Mouse (Mus musculus) intestine, embryonic 15.5 days (tissue): ENCODE results near the gene Zdhhc5. TPM values are rescaled to one million over a fixed set of nuclear protein-coding genes. Genes with fewer than 3 reads are reported as not detected.

Experiments
- ATAC-seq: fragments of 200-750 bp; cut with Nextera tagmentation; 2 replicates; pipeline ENCODE4 v1.8.0; 2017; ENCODE audit warnings: moderate TSS enrichment, moderate library complexity
- H3K27ac ChIP-seq: fragments of 300-500 bp; sonication (generic); 2 replicates; pipeline ENCODE4 v1.5.1; 2015; ENCODE audit warnings: mild to moderate bottlenecking, inconsistent platforms
- H3K27me3 ChIP-seq: fragments of 300-500 bp; sonication (generic); replicated peaks from 2 replicates; pipeline ENCODE4 v1.6.1; 2015; ENCODE audit warnings: inconsistent platforms
- H3K36me3 ChIP-seq: fragments of 300-500 bp; sonication (generic); 2 replicates; pipeline ENCODE4 v1.6.1; 2015; ENCODE audit warnings: inconsistent platforms
- H3K4me1 ChIP-seq: fragments of 300-500 bp; sonication (generic); replicated peaks from 2 replicates; pipeline ENCODE4 v1.6.1; 2015; ENCODE audit warnings: inconsistent platforms
- H3K4me2 ChIP-seq: fragments of 300-500 bp; sonication (generic); replicated peaks from 2 replicates; pipeline ENCODE4 v1.6.1; 2015; ENCODE audit warnings: mild to moderate bottlenecking, inconsistent platforms
- H3K4me3 ChIP-seq: fragments of 300-500 bp; sonication (generic); replicated peaks from 2 replicates; pipeline ENCODE4 v1.5.1; 2015; ENCODE audit warnings: inconsistent platforms
- H3K9ac ChIP-seq: fragments of 300-500 bp; sonication (generic); 2 replicates; pipeline ENCODE4 v1.6.1; 2015; ENCODE audit warnings: inconsistent platforms
- H3K9me3 ChIP-seq: fragments of 300-500 bp; sonication (generic); 2 replicates; pipeline ENCODE4 v1.6.1; 2016; ENCODE audit warnings: inconsistent platforms
- WGBS: fragments of 180-500 bp; shearing (Covaris S2); methylation state at CpG from one replicate; pipeline ENCODE4 v1.1.7; 2015; 5-methylcytosine and 5-hydroxymethylcytosine counted together
- polyA plus RNA-seq: library from polyadenylated mRNA; unstranded; fragments of >200 nt; fragmentation: Nextera tagmentation; extraction: Ambion mirVana; gene quantifications from 2 replicates; pipeline ENCODE4 v1.2.1, GENCODE M21; 2015

Gene Zdhhc5
- polyA plus RNA-seq, 1 experiment from 2014 or later, result 26.5 TPM

DNA sequence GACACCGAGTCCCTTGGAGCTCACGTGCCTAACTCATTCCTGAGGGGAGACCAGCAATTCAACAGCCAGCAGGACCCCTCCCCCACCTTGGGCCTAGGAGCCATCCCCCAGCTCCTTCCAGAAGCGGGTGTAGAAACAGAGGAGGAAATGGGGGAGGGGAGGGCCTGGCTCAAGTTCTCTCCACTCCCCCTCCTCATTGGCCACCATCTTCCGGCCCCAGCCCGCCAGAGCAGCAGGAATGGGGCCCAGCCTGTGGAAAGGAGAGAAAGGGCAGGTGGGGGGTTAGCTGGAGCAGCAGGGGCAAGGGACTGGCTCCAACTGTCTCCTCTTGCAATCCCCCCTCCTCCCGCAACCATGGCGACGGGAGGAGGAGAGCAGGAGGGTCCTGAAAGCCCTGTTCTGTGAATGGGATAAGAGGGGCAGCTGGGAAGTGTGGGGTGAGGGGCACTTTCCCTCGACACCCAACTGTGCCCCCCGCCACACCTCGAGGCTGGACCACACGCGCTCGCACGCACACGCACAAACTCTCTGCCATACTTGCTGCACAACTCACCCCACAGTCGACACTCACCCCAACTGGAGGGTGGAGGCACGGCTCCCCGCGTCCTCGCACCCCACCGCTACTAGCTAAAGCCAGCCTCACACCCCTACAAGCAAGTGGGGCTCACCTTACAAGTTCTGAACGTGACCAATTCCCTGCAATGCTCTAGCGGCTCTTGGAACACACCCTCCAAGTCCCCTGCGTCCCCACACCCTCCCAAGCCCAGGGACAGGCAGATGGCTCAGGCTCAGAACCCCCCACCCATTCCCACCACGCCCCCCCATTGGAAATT is 27.7 kb upstream of the Zdhhc5 start:
- Histone ChIP-seq H3K9ac (peak overlapping the region; percentile 99), H3K4me1 (peaks cover 49% of the 10 kb centered on the region), H3K27ac (peak overlapping the region; percentile 99), H3K36me3 (no peaks in the 10 kb centered on the region), H3K9me3 (no peaks in the 10 kb centered on the region), H3K27me3 (no peaks in the 10 kb centered on the region), H3K4me2 (peak overlapping the region; percentile 76), H3K4me3 (peak overlapping the region; percentile 90)
- peak; percentile 23 for ATAC-seq
- under 1% methylated on average over 26 of the region's 26 CpGs for WGBS

DNA sequence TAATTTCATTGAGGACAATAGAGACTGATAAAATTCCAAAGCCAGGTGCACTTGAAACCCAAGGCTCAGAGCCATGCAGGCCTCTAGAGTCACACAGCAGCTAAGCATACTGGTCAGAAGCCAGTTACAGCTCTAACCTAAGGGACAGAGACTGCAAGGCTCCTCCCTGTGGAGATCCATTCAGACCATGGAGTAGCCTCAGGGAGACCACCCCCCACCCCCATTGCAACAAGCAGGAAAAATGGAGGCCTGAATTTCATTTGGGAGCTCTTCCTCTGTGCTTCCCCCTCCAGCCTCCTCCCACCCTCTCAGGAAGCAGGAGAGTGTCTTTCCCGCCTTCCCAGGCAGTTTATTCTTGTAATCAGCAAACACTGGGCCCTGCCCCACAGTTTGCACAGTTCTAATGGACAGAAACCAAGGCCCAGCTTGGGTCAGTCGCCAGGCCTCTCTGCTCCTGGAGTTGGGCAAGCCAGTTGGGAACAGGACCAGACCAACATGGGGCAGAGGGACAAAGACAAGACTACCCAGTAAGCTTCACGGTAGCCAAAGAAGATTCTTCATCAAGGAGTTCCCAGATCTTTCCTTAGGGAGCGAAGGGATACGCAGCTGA is 27.0 kb upstream of the Zdhhc5 start:
- Histone ChIP-seq H3K9me3 (no peaks in the 10 kb centered on the region), H3K27me3 (no peaks in the 10 kb centered on the region), H3K4me3 (peak overlapping the region; percentile 90), H3K27ac (peak overlapping the region; percentile 99), H3K4me2 (peak overlapping the region; percentile 76), H3K9ac (peak overlapping the region; percentile 99), H3K36me3 (no peaks in the 10 kb centered on the region), H3K4me1 (peaks cover 56% of the 10 kb centered on the region)
- 2% methylated on average over 5 of the region's 5 CpGs for WGBS
- ATAC-seq, result 0 out of 2 replicates have a peak, but pooled peaks have one; percentile 0

DNA sequence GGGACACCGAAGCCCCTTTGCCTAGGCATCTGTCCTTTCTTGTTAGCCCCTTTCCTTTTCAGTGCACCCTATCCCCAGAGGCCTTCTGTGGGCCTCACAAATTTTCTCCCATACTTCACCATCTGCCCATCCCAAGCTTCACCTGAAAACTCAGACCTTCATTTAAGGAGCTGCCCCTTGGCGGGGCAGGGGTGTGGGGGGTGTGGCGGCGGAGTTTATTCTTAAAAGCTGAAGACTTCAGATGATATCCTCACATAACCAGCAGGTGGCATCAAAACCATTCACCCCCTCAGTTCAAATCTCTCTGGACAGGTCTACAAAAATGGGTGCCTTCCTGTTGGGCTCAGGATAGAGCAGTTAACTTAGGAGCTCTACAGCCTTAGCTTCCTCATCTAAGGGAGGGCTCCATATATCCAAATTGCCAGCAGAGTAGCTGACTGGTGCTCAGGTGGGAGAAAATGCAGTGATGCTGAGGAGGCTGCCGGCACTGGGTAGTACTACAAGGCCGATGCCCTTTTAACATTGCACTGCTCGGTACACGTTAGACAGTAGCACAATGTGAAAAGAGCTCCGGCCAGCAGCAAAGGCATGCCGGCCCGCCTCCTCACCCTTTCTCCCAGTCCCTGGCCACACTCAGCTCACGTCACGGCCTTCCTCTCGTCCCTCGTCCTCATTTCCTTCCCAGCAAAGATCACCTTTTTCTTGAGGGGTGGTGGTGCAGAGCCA is 25.8 kb upstream of the Zdhhc5 start:
- Histone ChIP-seq H3K9ac (no peak overlapping the region), H3K4me2 (peak overlapping the region; percentile 76), H3K27ac (no peak overlapping the region), H3K36me3 (no peaks in the 10 kb centered on the region), H3K4me3 (0 out of 2 replicates have a peak overlapping the region, but pooled peaks have one; percentile 12), H3K9me3 (no peaks in the 10 kb centered on the region), H3K4me1 (peaks cover 67% of the 10 kb centered on the region), H3K27me3 (0 out of 2 replicates have a peak, but pooled peaks cover 4% of the 10 kb centered on the region)
- WGBS, result 65% methylated on average over 15 of the region's 15 CpGs
- ATAC-seq, result no peak

DNA sequence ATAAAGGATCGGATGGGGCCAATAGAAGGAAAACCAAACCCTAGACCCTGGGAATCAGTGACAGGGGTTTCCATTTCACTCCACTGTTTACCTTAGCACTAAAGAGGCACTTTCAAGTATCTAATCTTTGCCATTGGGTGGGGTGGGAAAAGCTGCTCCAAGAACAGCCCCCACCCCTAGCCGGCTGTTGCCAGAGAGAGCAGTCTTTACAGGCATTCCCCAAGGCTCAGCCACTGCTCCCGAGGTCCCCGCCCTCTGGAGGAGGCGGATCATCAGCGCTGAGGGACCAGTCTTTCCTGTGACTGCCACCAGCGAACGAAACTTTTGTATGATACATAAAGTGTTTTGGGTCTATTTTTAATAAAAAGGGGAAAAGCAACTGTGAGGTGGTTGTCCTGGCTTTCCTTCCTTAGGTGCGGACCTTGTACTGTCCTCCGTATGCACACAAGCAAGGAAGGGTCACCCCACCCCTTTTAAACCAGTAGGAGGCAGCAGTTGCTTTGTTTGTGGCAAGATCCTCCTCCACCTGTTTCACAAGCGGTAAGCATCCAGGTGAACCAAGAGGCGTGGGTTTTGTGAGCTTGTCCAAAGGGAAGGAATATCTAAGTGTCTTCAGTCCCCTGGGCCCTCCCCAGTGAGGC is 23.4 kb upstream of the Zdhhc5 start:
- H3K9ac ChIP-seq, result peak overlapping the region; percentile 18; the same call in 1 of the 2 replicates
- WGBS, result 0% methylated on average over 12 of the region's 12 CpGs
- H3K36me3 ChIP-seq, result no peaks in the 10 kb centered on the region
- no peaks in the 10 kb centered on the region for H3K9me3 ChIP-seq
- H3K4me2 ChIP-seq, result peak overlapping the region; percentile 53
- peak overlapping the region; percentile 72 for H3K27ac ChIP-seq
- peaks cover 82% of the 10 kb centered on the region for H3K4me1 ChIP-seq
- H3K4me3 ChIP-seq, result peak overlapping the region; percentile 18
- H3K27me3 ChIP-seq, result 0 out of 2 replicates have a peak, but pooled peaks cover 9% of the 10 kb centered on the region
- peak; percentile 39 for ATAC-seq

DNA sequence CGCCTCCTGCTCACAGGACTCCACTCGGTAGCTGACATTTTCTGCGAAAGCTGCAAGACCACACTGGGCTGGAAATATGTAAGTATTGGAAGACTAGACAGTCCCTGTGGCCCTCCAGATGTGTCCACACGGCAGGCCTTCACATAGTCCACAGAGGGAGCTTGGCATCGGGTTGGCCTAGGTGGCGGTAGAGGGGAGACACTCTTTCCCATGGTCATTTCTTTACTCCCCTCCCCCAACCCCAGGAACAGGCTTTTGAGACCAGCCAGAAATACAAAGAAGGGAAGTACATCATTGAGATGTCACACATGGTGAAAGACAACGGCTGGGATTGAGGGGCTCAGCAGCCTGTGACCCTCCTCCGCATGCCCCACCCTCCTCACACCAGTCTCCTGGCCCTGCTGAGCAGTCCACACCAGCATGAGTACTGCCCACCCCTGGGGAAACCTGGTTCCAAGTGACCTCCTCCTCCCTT is 22.5 kb upstream of the Zdhhc5 start:
- Histone ChIP-seq H3K4me3 (peak overlapping the region; percentile 6; the same call in 1 of the 2 replicates), H3K4me2 (peak overlapping the region; percentile 53), H3K36me3 (no peaks in the 10 kb centered on the region), H3K9ac (0 out of 2 replicates have a peak overlapping the region, but pooled peaks have one; percentile 5), H3K27me3 (0 out of 2 replicates have a peak, but pooled peaks cover 9% of the 10 kb centered on the region), H3K4me1 (peaks cover 82% of the 10 kb centered on the region), H3K9me3 (no peaks in the 10 kb centered on the region), H3K27ac (peak overlapping the region; percentile 72)
- peak; percentile 7; the same call in 1 of the 2 replicates for ATAC-seq
- 7% methylated on average over 8 of the region's 8 CpGs for WGBS

DNA sequence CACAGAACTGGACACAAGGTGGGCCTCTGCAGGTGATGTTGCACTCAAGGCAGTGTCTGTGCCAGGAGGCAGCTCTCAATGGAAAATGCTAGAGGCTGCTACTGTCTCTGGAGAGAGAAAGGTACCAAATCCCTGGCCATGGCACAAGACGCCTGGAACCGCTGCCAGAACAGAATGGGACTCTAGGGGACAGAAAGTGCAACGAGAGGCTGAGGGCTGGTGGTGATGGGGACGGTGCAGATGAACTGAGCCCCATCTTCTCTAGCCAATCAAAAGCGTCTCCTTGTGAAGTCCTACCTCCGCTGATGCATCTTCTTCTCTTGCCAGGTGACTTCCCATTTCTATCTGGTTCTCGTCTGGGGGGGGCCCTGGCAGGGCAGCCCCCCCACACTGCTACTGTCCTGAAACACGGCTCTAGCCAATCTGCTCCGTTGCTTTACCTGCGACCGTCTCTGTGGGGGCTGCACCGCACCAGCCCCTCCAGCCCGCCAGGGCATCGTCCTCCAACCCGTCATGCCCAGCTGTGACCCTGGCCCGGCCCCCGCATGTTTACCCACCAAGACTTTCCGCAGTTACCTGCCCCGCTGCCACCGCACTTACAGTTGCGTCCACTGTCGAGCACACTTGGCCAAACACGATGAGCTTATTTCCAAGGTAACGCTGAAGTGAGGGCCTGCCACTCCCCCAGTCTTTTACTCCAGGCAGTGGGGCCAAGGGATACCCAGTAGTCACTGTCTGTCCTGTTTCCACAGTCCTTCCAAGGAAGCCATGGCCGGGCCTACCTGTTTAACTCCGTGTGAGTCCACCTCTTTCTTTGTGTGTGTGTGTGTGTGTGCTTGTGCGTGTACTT is 21.6 kb upstream of the Zdhhc5 start:
- H3K27ac ChIP-seq, result no peak overlapping the region
- peaks cover 74% of the 10 kb centered on the region for H3K4me1 ChIP-seq
- H3K9ac ChIP-seq, result no peak overlapping the region
- no peak for ATAC-seq
- 0 out of 2 replicates have a peak overlapping the region, but pooled peaks have one; percentile 2 for H3K4me3 ChIP-seq
- H3K9me3 ChIP-seq, result no peaks in the 10 kb centered on the region
- H3K4me2 ChIP-seq, result peak overlapping the region; percentile 53
- 5% methylated on average over 27 of the region's 27 CpGs for WGBS
- H3K27me3 ChIP-seq, result 0 out of 2 replicates have a peak, but pooled peaks cover 9% of the 10 kb centered on the region
- H3K36me3 ChIP-seq, result no peaks in the 10 kb centered on the region

DNA sequence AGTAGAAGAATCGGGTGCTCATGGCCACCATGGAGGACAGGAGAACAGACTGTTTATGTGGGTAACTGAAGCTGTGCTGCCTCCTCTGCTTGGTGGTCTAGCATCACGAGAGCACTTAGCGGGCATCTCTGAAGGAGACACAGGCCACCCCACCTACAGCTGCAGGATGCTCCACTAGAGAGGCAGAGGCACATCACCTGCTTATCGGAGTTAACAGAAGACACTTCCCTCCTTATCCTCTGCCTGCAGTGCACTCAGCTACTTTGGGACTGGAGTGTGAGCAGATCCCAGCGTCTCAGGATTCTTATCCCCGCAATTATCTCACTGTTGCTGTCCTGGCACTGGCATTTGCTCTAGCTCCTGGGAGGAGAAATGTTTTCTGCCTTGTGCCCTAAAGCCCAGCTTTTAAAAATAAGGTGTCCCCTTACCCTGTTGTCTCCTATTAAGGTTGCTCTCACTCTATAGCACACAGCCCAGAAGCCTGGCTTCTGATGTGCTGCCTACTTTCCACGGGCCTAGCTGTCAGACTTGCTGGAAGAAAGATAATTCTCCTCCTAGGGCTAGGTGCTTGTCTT is 20.5 kb upstream of the Zdhhc5 start:
- Histone ChIP-seq H3K9me3 (no peaks in the 10 kb centered on the region), H3K4me3 (peak overlapping the region; percentile 32; the same call in 1 of the 2 replicates), H3K27ac (no peak overlapping the region), H3K4me2 (peak overlapping the region; percentile 65), H3K36me3 (no peaks in the 10 kb centered on the region), H3K4me1 (peaks cover 64% of the 10 kb centered on the region), H3K27me3 (0 out of 2 replicates have a peak, but pooled peaks cover 9% of the 10 kb centered on the region), H3K9ac (0 out of 2 replicates have a peak overlapping the region, but pooled peaks have one; percentile 14)
- peak; percentile 20; the same call in 1 of the 2 replicates for ATAC-seq
- WGBS, result 9% methylated on average over 7 of the region's 7 CpGs

DNA sequence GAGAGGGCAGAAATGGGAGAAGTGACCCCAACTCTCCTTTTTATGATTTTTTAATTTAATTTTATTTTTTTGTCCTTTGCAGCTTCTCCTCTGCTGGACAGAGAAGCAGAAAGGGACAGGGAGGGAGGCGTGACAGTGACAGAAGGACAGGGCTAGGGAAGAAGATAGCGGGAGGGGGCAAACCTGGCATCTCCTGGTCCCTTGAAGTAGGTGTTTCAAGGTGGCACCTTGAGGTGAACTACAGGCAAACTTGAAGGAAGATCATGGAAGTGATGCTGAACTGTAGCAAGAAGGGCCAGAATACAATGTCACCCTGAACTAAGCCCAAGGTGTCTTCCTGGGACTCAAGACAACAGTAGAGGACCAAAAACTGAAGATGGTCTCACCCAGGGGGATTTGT is 19.9 kb upstream of the Zdhhc5 start:
- Histone ChIP-seq H3K9me3 (no peaks in the 10 kb centered on the region), H3K4me1 (peaks cover 60% of the 10 kb centered on the region), H3K36me3 (no peaks in the 10 kb centered on the region), H3K4me3 (peak overlapping the region; percentile 32), H3K27me3 (0 out of 2 replicates have a peak, but pooled peaks cover 9% of the 10 kb centered on the region), H3K27ac (no peak overlapping the region), H3K9ac (peak overlapping the region; percentile 14; the same call in 1 of the 2 replicates), H3K4me2 (peak overlapping the region; percentile 65)
- 4% methylated on average over 2 of the region's 2 CpGs for WGBS
- ATAC-seq, result no peak

DNA sequence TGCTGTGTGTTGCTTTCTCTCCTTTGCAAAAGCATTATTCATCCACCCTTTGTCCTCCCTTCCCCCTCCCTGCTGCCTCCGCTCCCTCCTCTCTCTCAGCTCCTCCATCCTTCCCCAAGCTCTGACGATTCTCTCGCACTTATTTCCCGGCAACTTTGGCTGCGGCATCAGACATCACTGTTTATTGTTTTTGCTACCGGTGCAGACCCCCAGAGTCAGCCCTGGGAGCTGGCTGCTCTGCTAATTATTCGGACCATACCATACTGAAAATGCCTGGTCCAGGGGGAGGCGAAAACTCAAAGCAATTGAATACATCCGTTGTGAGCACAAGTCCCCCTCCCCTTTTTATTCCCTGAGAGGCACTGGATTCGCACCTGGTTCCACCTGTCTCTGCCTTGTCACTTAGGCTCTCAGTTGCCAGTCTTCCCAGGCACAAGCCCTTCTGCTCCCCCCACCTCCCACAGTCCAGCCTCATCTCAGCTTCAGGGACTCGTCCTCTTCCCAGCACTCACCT is 19.4 kb upstream of the Zdhhc5 start:
- Histone ChIP-seq H3K4me1 (peaks cover 55% of the 10 kb centered on the region), H3K4me2 (peak overlapping the region; percentile 65), H3K36me3 (no peaks in the 10 kb centered on the region), H3K4me3 (peak overlapping the region; percentile 32), H3K27ac (no peak overlapping the region), H3K9me3 (no peaks in the 10 kb centered on the region), H3K9ac (peak overlapping the region; percentile 18; the same call in 1 of the 2 replicates), H3K27me3 (0 out of 2 replicates have a peak, but pooled peaks cover 9% of the 10 kb centered on the region)
- WGBS, result under 1% methylated on average over 11 of the region's 11 CpGs
- ATAC-seq, result no peak

DNA sequence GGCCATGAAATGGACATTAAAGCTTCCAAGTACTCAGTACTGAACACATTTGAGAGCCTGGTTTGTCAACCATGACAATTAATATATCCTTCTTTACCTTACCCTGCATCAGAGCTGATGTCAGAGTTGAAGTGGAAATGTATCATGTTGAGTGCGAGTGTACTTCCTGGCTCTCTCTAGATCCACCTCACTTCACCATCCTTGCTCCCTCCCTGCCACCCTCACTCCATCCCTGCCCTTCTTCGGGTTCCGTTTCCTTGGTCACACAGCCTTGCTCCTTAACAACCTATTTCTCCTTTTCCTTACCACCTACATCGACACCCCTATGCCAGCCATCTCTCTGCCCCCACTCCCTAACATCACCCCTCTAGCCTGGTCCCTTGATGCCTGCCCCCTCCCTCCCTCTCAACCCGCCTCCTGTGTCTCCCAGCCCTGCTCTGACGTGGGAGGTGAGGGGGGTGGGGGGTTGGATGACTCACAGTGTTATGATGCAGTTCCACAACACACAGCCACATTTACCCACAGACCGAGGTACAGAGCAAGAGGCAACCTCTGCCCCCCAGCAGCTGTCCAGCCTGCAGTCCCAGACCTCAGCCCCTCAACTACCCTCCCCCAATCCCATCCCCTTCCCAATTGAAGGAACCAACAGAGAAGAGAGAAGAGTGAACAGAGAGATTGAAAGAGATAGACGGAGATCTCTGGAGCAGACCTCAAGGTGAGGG is 18.8 kb upstream of the Zdhhc5 start, which contains the start of gene Ypel4:
Gene Ypel4, plus strand, starts transcription at position 480 of the 722 bp plus-strand sequence.
- H3K27ac ChIP-seq, result no peak within 1 kb of the TSS
- peaks cover 49% of the 10 kb centered on the region for H3K4me1 ChIP-seq
- no peaks in the 10 kb centered on the region for H3K36me3 ChIP-seq
- peak within 1 kb of the TSS; percentile 18 for H3K9ac ChIP-seq
- H3K27me3 ChIP-seq, result 0 out of 2 replicates have a peak, but pooled peaks cover 9% of the 10 kb centered on the region
- H3K4me2 ChIP-seq, result peak within 1 kb of the TSS; percentile 65
- H3K9me3 ChIP-seq, result no peaks in the 10 kb centered on the region
- H3K4me3 ChIP-seq, result peak within 1 kb of the TSS; percentile 32
- WGBS, result 4% methylated on average over 8 of the region's 8 CpGs
- ATAC-seq, result peak; percentile 40
